Mouse (Mus musculus): ENCODE data around the gene Olfr1396.

DNA sequence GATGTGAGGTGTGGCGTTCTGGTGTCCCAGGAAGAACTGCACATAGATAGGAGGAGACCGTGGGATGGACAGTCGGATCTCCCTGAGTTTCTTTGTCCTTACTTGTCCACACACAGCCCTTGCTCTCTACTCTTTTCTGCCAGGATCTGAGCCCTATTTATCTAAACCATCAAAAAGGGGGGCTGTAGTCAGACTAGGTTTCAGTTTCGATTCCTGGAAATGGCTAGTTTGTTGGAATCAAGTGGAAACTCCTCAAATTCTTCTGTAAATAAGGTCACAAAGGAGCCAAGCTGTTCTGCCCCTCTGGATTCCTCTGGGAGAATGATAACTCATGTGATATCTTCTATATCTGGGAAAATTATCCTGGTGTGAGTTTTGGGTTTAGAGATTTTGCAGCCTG, 33.3 kb downstream of the Olfr1396 start:
- TF ChIP-seq CTCF (IDR thresholded peaks at IDR 0.05; ENCODE audit: borderline replicate concordance, insufficient read depth, low read depth, low read length) (no peak), POLR2A (IDR thresholded peaks at IDR 0.05; ENCODE audit: borderline replicate concordance, insufficient read depth, low read length) (no peak)
